Mouse (Mus musculus): ENCODE data around the gene Rrp12. TPM values are rescaled to one million over a fixed set of nuclear protein-coding genes. Genes with fewer than 3 reads are reported as not detected.
A peak's percentile ranks its signal among the peaks of the same experiment; 100 is the strongest.

Rrp12 gene
- polyA plus RNA-seq, 1 experiment from 2014 or later: 15.4 TPM

DNA sequence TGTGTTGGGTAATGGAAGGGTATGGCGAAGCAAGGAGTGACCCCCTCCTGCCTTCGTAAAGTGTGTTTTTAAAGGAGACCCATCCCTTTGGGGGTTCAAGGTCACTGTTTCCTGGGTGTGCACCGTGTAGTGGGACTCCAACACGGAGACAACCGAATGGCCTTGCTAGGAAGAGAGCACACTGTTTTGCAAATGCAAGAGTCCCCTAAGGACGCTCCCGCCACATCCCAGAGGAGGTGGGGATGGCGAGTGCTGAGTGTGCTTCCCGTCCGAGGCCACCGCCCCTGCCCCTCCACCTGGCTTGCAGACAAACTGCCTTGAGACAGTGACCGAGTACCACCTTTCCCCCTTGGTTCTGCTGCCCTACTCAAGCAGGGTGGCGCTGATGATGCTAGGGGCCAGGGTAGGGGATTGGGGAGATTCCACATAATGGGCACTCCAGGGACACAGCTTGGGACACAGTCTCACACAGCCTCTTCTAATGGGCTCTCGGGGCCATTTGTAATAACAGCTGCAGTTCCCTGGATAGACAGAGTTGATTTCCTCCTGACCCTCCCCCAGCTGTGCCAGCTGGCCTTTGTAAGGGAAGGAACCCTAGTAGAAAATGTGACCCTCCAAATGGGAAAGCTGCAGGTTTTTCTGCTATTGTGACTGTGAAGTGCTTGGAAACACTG is 64.1 kb downstream of the Rrp12 start:
- Histone ChIP-seq H3K4me3 (peak overlapping the region; percentile 82), H3K4me1 (replicated peaks) (peaks cover 52% of the 10 kb centered on the region), H3K27ac (replicated peaks) (peak overlapping the region; percentile 75), H3K27me3 (peaks cover 11% of the 10 kb centered on the region; the same call in 1 of the 2 replicates), H3K9ac (peak overlapping the region; percentile 92), H3K4me2 (peak overlapping the region; percentile 94), H3K36me3 (no peaks in the 10 kb centered on the region), H3K9me3 (no peaks in the 10 kb centered on the region)
- 3% methylated on average over 14 of the region's 14 CpGs for WGBS
- no peak for ATAC-seq (ENCODE audit: low read depth)

- peak overlapping the region; percentile 82 for H3K4me3 ChIP-seq
- H3K4me1 ChIP-seq (replicated peaks): peaks cover 52% of the 10 kb centered on the region
- peak overlapping the region; percentile 92 for H3K9ac ChIP-seq
- ATAC-seq (ENCODE audit: low read depth): no peak
- H3K27me3 ChIP-seq: peaks cover 11% of the 10 kb centered on the region; the same call in 1 of the 2 replicates
- no peaks in the 10 kb centered on the region for H3K9me3 ChIP-seq
- H3K4me2 ChIP-seq: peak overlapping the region; percentile 94
- H3K27ac ChIP-seq (replicated peaks): peak overlapping the region; percentile 94
- under 1% methylated on average over 19 of the region's 19 CpGs for WGBS
- H3K36me3 ChIP-seq: no peaks in the 10 kb centered on the region
These were observed 64.8 kb downstream of the Rrp12 start for GRCm38 (mm10) chr19:41831101-41831570.

DNA sequence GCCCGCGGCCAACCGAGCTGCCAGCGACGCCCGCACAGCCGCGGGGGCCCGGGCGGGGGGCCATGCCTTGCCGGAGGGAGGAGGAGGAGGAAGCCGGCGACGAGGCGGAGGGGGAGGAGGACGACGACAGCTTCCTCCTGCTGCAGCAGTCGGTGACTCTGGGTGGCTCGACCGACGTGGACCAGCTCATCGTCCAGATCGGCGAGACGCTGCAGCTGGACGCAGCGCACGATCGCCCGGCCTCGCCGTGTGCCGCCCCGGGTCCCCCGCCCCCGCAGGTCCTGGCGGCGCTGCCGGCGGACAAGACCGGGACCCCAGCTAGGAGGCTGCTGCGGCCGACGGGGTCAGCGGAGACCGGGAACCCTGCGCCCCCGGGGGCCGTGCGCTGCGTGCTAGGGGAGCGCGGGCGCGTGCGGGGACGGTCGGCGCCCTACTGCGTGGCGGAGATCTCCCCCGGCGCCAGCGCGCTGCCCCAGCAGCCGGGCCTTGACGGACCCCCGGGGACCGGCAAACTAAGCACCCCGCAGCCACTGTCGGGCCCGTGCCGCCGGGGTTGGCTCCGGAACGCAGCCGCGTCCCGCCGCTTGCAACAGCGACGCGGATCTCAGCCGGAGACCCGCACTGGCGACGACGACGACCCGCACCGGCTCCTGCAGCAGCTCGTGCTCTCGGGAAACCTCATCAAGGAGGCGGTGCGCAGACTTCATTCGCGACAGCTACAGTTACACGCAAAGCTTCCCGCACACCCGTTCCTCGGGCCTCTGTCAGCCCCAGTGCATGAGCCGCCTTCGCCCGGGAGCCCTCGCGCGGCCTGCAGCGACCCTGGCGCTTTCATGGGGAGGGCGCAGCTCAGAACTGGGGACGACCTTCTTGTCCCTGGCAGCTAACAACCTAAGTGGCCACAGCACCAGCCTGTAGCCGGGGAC is 65.6 kb downstream of the Rrp12 start:
- peak overlapping the region; percentile 94 for H3K4me2 ChIP-seq
- H3K27me3 ChIP-seq: peaks cover 11% of the 10 kb centered on the region; the same call in 1 of the 2 replicates
- H3K9ac ChIP-seq: peak overlapping the region; percentile 92
- H3K4me3 ChIP-seq: peak overlapping the region; percentile 82
- H3K27ac ChIP-seq (replicated peaks): peak overlapping the region; percentile 94
- H3K9me3 ChIP-seq: no peaks in the 10 kb centered on the region
- WGBS: under 1% methylated on average over 112 of the region's 112 CpGs
- H3K4me1 ChIP-seq (replicated peaks): peaks cover 45% of the 10 kb centered on the region
- H3K36me3 ChIP-seq: no peaks in the 10 kb centered on the region
- peak; percentile 67 for ATAC-seq (ENCODE audit: low read depth)

DNA sequence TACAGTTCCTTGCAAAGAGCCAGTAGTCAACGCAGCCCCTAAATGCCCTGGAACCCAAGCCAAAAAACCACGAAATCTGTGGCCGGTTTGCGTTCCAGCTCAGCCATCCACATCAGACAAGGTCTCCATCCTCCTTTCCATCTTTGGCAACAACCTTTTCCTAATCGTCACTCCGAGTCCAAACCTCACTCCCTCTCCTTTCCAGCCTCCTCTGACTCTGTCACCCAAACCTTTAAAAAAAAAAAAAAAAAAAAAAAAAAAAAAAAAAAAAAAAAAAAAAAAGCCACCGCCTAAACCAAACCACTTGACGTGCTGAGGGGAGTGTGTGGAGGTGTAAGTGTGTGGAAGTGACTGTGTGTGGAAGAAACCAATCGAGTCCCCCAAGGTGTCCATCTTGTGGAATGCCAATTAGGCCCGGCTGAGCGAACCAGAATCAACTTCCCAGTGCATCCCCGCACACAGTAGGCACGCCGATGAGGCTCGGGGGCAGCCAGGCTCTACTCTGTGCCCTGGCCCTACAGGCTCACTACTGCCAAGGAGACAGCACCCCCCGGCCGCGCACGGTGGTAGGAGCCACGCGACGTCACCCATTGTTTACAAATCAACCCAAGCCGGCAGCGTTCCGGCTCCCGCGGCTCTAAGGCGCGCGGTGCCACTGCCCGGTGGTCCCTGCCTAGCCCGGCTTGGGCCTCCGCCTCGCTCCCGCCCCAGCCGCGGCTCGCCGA is 66.4 kb downstream of the Rrp12 start, which contains the start of gene Frat1:
TSS of gene Frat1 (plus strand) at position 590 of the 725 bp plus-strand sequence.
- Histone ChIP-seq H3K4me3 (peak within 1 kb of the TSS; percentile 82), H3K36me3 (no peaks in the 10 kb centered on the region), H3K9me3 (no peaks in the 10 kb centered on the region), H3K4me1 (replicated peaks) (peaks cover 38% of the 10 kb centered on the region), H3K27me3 (peaks cover 11% of the 10 kb centered on the region; the same call in 1 of the 2 replicates), H3K4me2 (peak within 1 kb of the TSS; percentile 94), H3K9ac (peak within 1 kb of the TSS; percentile 92), H3K27ac (replicated peaks) (peak within 1 kb of the TSS; percentile 94)
- peak; percentile 98 for ATAC-seq (ENCODE audit: low read depth)
- WGBS: 0% methylated on average over 39 of the region's 39 CpGs

GRCm38 (mm10) chr19:41828941-41829340 is 67.0 kb downstream of the Rrp12 start:
- peaks cover 38% of the 10 kb centered on the region for H3K4me1 ChIP-seq (replicated peaks)
- peaks cover 11% of the 10 kb centered on the region; the same call in 1 of the 2 replicates for H3K27me3 ChIP-seq
- peak overlapping the region; percentile 94 for H3K27ac ChIP-seq (replicated peaks)
- H3K9ac ChIP-seq: peak overlapping the region; percentile 66
- H3K4me2 ChIP-seq: peak overlapping the region; percentile 94
- WGBS: 68% methylated on average over 3 of the region's 3 CpGs
- H3K4me3 ChIP-seq: peak overlapping the region; percentile 82
- H3K36me3 ChIP-seq: no peaks in the 10 kb centered on the region
- ATAC-seq (ENCODE audit: low read depth): no peak
- H3K9me3 ChIP-seq: no peaks in the 10 kb centered on the region

DNA sequence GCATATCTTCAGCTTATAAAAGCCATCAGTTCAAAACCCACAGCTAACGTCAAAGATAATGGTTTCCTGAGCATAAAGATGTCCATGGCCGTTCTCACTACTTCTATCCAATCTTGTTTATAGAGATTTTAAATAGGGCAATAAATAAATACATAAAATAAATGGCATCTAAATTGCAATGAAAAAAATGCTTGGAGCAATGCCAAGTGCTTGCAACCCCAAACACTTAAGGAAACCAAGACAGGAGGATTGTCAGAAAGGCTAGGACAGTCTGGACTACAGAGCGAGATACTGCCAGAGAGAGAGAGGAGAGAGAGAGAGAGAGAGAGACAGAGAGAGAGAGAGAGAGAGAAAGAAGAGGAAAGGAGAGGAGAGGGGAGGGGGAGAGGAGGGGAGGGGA is 69.4 kb downstream of the Rrp12 start:
- H3K27ac ChIP-seq (replicated peaks): no peak overlapping the region
- H3K36me3 ChIP-seq: no peaks in the 10 kb centered on the region
- H3K4me3 ChIP-seq: no peak overlapping the region
- H3K9ac ChIP-seq: no peak overlapping the region
- H3K4me2 ChIP-seq: no peak overlapping the region
- 67% methylated on average over 3 of the region's 3 CpGs for WGBS
- H3K27me3 ChIP-seq: no peaks in the 10 kb centered on the region
- H3K9me3 ChIP-seq: no peaks in the 10 kb centered on the region
- no peak for ATAC-seq (ENCODE audit: low read depth)
- peaks cover 15% of the 10 kb centered on the region for H3K4me1 ChIP-seq (replicated peaks)

GRCm38 (mm10) chr19:41824950-41825349 is 71.0 kb downstream of the Rrp12 start:
- Histone ChIP-seq H3K4me3 (no peak overlapping the region), H3K36me3 (no peaks in the 10 kb centered on the region), H3K4me2 (no peak overlapping the region), H3K9ac (no peak overlapping the region), H3K27ac (replicated peaks) (no peak overlapping the region), H3K4me1 (replicated peaks) (0 out of 2 replicates have a peak, but pooled peaks cover 5% of the 10 kb centered on the region), H3K27me3 (no peaks in the 10 kb centered on the region), H3K9me3 (no peaks in the 10 kb centered on the region)
- ATAC-seq (ENCODE audit: low read depth): no peak
- 87% methylated on average over 5 of the region's 5 CpGs for WGBS

DNA sequence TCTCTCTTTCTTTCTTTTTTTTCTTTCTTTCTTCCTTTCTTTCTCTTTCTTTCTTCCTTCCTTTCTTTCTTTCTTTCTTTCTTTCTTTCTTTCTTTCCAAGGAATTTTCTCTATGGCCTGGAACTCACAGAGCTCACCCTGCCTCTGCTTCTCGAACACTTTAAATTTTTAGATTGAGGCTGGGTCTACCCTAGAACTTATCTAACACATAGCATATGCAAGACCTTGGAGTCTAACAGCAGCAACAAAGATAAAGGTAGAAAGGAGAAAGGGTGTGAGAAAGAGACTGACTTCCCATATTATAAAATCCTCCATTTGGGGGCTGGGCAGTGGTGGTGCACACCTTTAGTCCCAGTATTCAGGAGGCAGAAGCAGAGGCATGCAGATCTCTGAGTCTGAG is 73.4 kb downstream of the Rrp12 start:
- 93% methylated on average over 1 of the region's 1 CpGs for WGBS
- Histone ChIP-seq H3K36me3 (no peaks in the 10 kb centered on the region), H3K4me1 (replicated peaks) (no peaks in the 10 kb centered on the region), H3K4me2 (no peak overlapping the region), H3K9me3 (no peaks in the 10 kb centered on the region), H3K27ac (replicated peaks) (no peak overlapping the region), H3K27me3 (no peaks in the 10 kb centered on the region), H3K4me3 (no peak overlapping the region), H3K9ac (no peak overlapping the region)
- no peak for ATAC-seq (ENCODE audit: low read depth)

DNA sequence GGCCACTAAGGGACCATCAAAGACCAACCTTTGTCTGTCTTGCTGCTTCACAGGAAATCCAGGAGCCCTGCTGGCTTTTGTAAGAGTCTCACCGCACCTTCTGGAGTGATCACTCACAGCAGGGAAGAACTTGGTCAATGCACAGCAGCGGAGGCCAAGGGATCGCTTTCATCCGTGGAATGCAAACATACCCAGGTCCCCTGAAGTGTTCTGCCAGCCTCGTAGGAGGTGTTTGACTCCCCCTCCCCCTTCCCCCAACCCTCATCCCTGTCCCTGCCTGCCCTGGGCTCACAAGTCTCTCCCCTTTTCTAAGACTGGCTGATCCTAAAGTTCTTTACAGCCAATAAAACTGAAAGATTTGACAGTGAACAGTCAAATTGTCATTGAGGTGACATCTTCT is 74.5 kb downstream of the Rrp12 start:
- WGBS: 10% methylated on average over 5 of the region's 5 CpGs
- ATAC-seq (ENCODE audit: low read depth): no peak
- Histone ChIP-seq H3K36me3 (no peaks in the 10 kb centered on the region), H3K4me1 (replicated peaks) (no peaks in the 10 kb centered on the region), H3K4me2 (no peak overlapping the region), H3K4me3 (no peak overlapping the region), H3K9me3 (no peaks in the 10 kb centered on the region), H3K27ac (replicated peaks) (no peak overlapping the region), H3K9ac (no peak overlapping the region), H3K27me3 (no peaks in the 10 kb centered on the region)

GRCm38 (mm10) chr19:41818749-41819148 is 77.2 kb downstream of the Rrp12 start:
- no peaks in the 10 kb centered on the region for H3K27me3 ChIP-seq
- 88% methylated on average over 4 of the region's 4 CpGs for WGBS
- no peaks in the 10 kb centered on the region for H3K9me3 ChIP-seq
- no peaks in the 10 kb centered on the region for H3K36me3 ChIP-seq
- H3K4me2 ChIP-seq: no peak overlapping the region
- H3K27ac ChIP-seq (replicated peaks): no peak overlapping the region
- H3K4me1 ChIP-seq (replicated peaks): no peaks in the 10 kb centered on the region
- no peak overlapping the region for H3K4me3 ChIP-seq
- no peak overlapping the region for H3K9ac ChIP-seq
- ATAC-seq (ENCODE audit: low read depth): no peak

DNA sequence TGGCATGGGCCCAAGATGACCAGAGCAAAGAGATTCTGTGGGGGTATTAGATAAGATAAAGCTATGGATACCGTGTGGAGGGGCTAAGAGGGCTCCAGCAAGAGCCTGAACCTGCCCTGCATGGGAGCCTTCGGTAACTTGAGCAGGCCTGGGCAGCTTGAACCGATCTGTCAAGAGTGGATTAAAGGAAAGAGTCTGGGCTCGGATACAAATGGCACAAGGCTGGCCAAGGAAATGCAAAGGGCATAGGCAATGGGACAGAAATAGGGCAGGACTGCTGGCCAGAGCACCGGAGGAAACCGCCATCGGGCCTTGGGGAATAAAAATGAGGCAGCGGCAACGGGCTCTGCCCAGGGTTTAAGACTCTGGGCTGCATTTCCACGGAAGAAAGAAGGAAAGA is 78.6 kb downstream of the Rrp12 start:
- no peaks in the 10 kb centered on the region for H3K9me3 ChIP-seq
- H3K27ac ChIP-seq (replicated peaks): no peak overlapping the region
- H3K4me3 ChIP-seq: no peak overlapping the region
- H3K4me1 ChIP-seq (replicated peaks): no peaks in the 10 kb centered on the region
- no peak for ATAC-seq (ENCODE audit: low read depth)
- H3K27me3 ChIP-seq: no peaks in the 10 kb centered on the region
- H3K9ac ChIP-seq: no peak overlapping the region
- H3K4me2 ChIP-seq: no peak overlapping the region
- WGBS: 72% methylated on average over 10 of the region's 10 CpGs
- H3K36me3 ChIP-seq: no peaks in the 10 kb centered on the region
